Mouse (Mus musculus): Measurements from ENCODE around the gene Fam161a.

Gene Fam161a

GRCm38 (mm10) chr11:22990393-22991126 lies 16.8 kb upstream of the Fam161a start, which contains the start of gene Cct4:
Gene Cct4, plus strand, starts transcription at chr11:22990519.
- CTCF ChIA-PET: interaction anchor here (0.5 to 1.7 kb wide), 3 partner anchors 17 to 285 kb away, joined by 3 to 7 read pairs (median 3); partner anchors contain the start of gene Fam161a

- CTCF ChIA-PET: interaction anchor here (0.5 to 1.7 kb wide), 2 partner anchors 16 to 51 kb away, joined by 3 read pairs; partner anchors contain the start of gene Fam161a
Observed at GRCm38 (mm10) chr11:22991218-22991835, 16.0 kb upstream of the Fam161a start.

GRCm38 (mm10) chr11:22994271-22994670 lies 13.1 kb upstream of the Fam161a start:
- CTCF ChIA-PET: interaction anchor here (0.6 kb wide), 1 partner anchor 337 kb away, joined by 5 read pairs; no protein-coding TSS in a partner anchor

- CTCF ChIA-PET: no interaction called here
Observed at GRCm38 (mm10) chr11:22995461-22995860, 11.9 kb upstream of the Fam161a start.

GRCm38 (mm10) chr11:22998308-22998707 lies 9.0 kb upstream of the Fam161a start:
- CTCF ChIA-PET: no interaction called here

GRCm38 (mm10) chr11:23005276-23005675 lies 2.1 kb upstream of the Fam161a start:
- CTCF ChIA-PET: no interaction called here

- CTCF ChIA-PET: interaction anchor here (0.6 to 1.1 kb wide), 3 partner anchors 14 to 205 kb away, joined by 3 to 4 read pairs (median 3); partner anchors contain the start of gene Cct4
Observed at GRCm38 (mm10) chr11:23007166-23007480, 208 bp upstream of the Fam161a start.

GRCm38 (mm10) chr11:23008181-23008823 lies 971 bp downstream of the Fam161a start:
- CTCF ChIA-PET: no interaction called here

- CTCF ChIA-PET: interaction anchor here (0.7 kb wide), 1 partner anchor 247 kb away, joined by 4 read pairs; no protein-coding TSS in a partner anchor
Observed at GRCm38 (mm10) chr11:23008824-23009200, 1.5 kb downstream of the Fam161a start.

- CTCF ChIA-PET: interaction anchor here (0.6 kb wide), 1 partner anchor 100 kb away, joined by 3 read pairs; no protein-coding TSS in a partner anchor
Observed at GRCm38 (mm10) chr11:23013096-23013495, 5.8 kb downstream of the Fam161a start.

- CTCF ChIA-PET: interaction anchor here (0.6 kb wide), 1 partner anchor 100 kb away, joined by 3 read pairs; no protein-coding TSS in a partner anchor
Observed at GRCm38 (mm10) chr11:23013580-23014294, 6.4 kb downstream of the Fam161a start.

- CTCF ChIA-PET: no interaction called here
Observed at GRCm38 (mm10) chr11:23014996-23015395, 7.7 kb downstream of the Fam161a start.

- CTCF ChIA-PET: interaction anchor here (0.6 kb wide), 1 partner anchor 329 kb away, joined by 3 read pairs; no protein-coding TSS in a partner anchor
Observed at GRCm38 (mm10) chr11:23017943-23018342, 10.6 kb downstream of the Fam161a start.

- CTCF ChIA-PET: no interaction called here
Observed at GRCm38 (mm10) chr11:23020116-23020770, 12.9 kb downstream of the Fam161a start.

GRCm38 (mm10) chr11:23020841-23021240 lies 13.5 kb downstream of the Fam161a start:
- CTCF ChIA-PET: no interaction called here

- CTCF ChIA-PET: no interaction called here
Observed at GRCm38 (mm10) chr11:23023155-23023554, 15.8 kb downstream of the Fam161a start.

GRCm38 (mm10) chr11:23024169-23024568 lies 16.8 kb downstream of the Fam161a start:
- CTCF ChIA-PET: no interaction called here

- CTCF ChIA-PET: no interaction called here
Observed at GRCm38 (mm10) chr11:23028957-23029356, 21.6 kb downstream of the Fam161a start.

- CTCF ChIA-PET: no interaction called here
Observed at GRCm38 (mm10) chr11:23029399-23029798, 22.1 kb downstream of the Fam161a start.

- CTCF ChIA-PET: no interaction called here
Observed at GRCm38 (mm10) chr11:23047252-23047651, 39.9 kb downstream of the Fam161a start.
